Comparison of ENCODE assay signal across 8 mouse cellular contexts in genomic region chr16:30145465-30146207, GRCm38 (mm10).
DNase-seq lines count a peak whose midpoint lies in the region; ATAC-seq and TF ChIP-seq lines count a peak whose summit lies in the region.

No protein-coding gene starts in this region.

- no peak overlapping the region for H3K9ac ChIP-seq in CH12.LX (ENCODE audit: insufficient read depth, low read depth)
- H3K9ac ChIP-seq in MEL (ENCODE audit: control insufficient read depth, low read depth, low read length, poor library complexity, severe bottlenecking), result peak overlapping the region; percentile 82
- H3K9ac ChIP-seq in forebrain, embryonic 14.5 days (ENCODE audit: low read length), result no peak overlapping the region
- H3K9ac ChIP-seq in liver, embryonic 12.5 days, result 0 out of 2 replicates have a peak overlapping the region, but pooled peaks have one; percentile 8

- no peak for TF ChIP-seq RAD21 in CH12.LX (IDR thresholded peaks at IDR 0.05; ENCODE audit: low read depth, low read length)
- no peak for TF ChIP-seq RAD21 in MEL (IDR thresholded peaks at IDR 0.05; ENCODE audit: low read depth, low read length)

- DNase-seq in CH12.LX (ENCODE audit: extremely low read depth), result peak; percentile 71
- DNase-seq in MEL (ENCODE audit: low read depth, low spot score), result peak; percentile 70
- peak; percentile 78 for DNase-seq in forebrain, embryonic 14.5 days (ENCODE audit: low spot score)
- DNase-seq in heart, postnatal 4 days, result peak; percentile 49
- peak; percentile 53 for DNase-seq in thymus, postnatal 0 days (ENCODE audit: low spot score)

- H3K27ac ChIP-seq in CH12.LX (ENCODE audit: insufficient read depth, low read depth) (no peak overlapping the region), MEL (ENCODE audit: control insufficient read depth, low read depth, low read length) (peak overlapping the region; percentile 83)
- H3K27ac ChIP-seq in forebrain, embryonic 14.5 days (ENCODE audit: low read depth, low read length), result no peak overlapping the region
- H3K27ac ChIP-seq in liver, embryonic 12.5 days, result no peak overlapping the region

- peak; percentile 73 for ATAC-seq in forebrain, embryonic 14.5 days
- ATAC-seq in liver, embryonic 12.5 days, result peak; percentile 72; the same call in 1 of the 2 replicates
- peak; percentile 83 for ATAC-seq in neutrophil, adult 5-6 weeks (ENCODE audit: extremely low read depth, insufficient number of reproducible peaks, low FRiP score, poor library complexity, severe bottlenecking)
- ATAC-seq in inflammation-experienced regulatory T-cells, adult 6 months, result no peak

- H3K4me3 ChIP-seq in CH12.LX (replicated peaks in 1 of 3; ENCODE audit: low read depth in 2 of 3, low read length in 2 of 3, poor library complexity in 1 of 3) (no peak overlapping the region), MEL (ENCODE audit: control insufficient read depth in 1 of 2, insufficient read depth in 1 of 2, low read depth in 2 of 2, low read length in 2 of 2) (peak overlapping the region; percentile 42 to 58)
- H3K4me3 ChIP-seq in forebrain, embryonic 14.5 days (ENCODE audit: low read depth, low read length), result peak overlapping the region; percentile 4; the same call in 1 of the 2 replicates
- peak overlapping the region; percentile 27 for H3K4me3 ChIP-seq in liver, embryonic 12.5 days

- peaks cover 0 to 13% of the 10 kb centered on the region in 2 experiments; a peak in 3 of 4 replicates for H3K4me1 ChIP-seq in CH12.LX (ENCODE audit: control insufficient read depth in 1 of 2, insufficient read depth in 2 of 2)
- peaks cover 7 to 15% of the 10 kb centered on the region in 2 experiments for H3K4me1 ChIP-seq in MEL (ENCODE audit: control insufficient read depth in 1 of 2, insufficient read depth in 2 of 2, low read length in 2 of 2)
- H3K4me1 ChIP-seq in forebrain, embryonic 14.5 days (ENCODE audit: control insufficient read depth, insufficient read depth, low read length), result 0 out of 2 replicates have a peak, but pooled peaks cover 2% of the 10 kb centered on the region
- peaks cover 25% of the 10 kb centered on the region for H3K4me1 ChIP-seq in liver, embryonic 12.5 days

- dilution Hi-C loops in CH12.LX (cut with MboI; ENCODE audit: extremely low pct_ligation_motif_present, extremely low pct_unique_long_range_greater_than_20kb, low sequenced_read_pairs), result no loop called here

- H3K36me3 ChIP-seq in CH12.LX (replicated peaks in 1 of 2; ENCODE audit: control insufficient read depth in 1 of 2, insufficient read depth in 1 of 2, low read length in 1 of 2) (no peaks in the 10 kb centered on the region), MEL (ENCODE audit: control insufficient read depth in 1 of 2, insufficient read depth in 2 of 2, low read length in 2 of 2) (peaks cover 0 to 16% of the 10 kb centered on the region in 2 experiments; a peak in 2 of 4 replicates)
- no peaks in the 10 kb centered on the region for H3K36me3 ChIP-seq in forebrain, embryonic 14.5 days (ENCODE audit: control insufficient read depth, insufficient read depth, low read length)
- no peaks in the 10 kb centered on the region for H3K36me3 ChIP-seq in liver, embryonic 12.5 days

- in situ Hi-C loops in CH12.LX (cut with MboI; ENCODE audit: low pct_ligation_motif_present, low pct_unique_long_range_greater_than_20kb, low sequenced_read_pairs), result no loop called here

- H3K27me3 ChIP-seq in CH12.LX (replicated peaks), result peaks cover 23% of the 10 kb centered on the region
- H3K27me3 ChIP-seq in MEL (ENCODE audit: control insufficient read depth in 1 of 2, insufficient read depth in 2 of 2, low read length in 2 of 2), result no peaks in the 10 kb centered on the region
- H3K27me3 ChIP-seq in forebrain, embryonic 14.5 days (replicated peaks; ENCODE audit: control insufficient read depth, insufficient read depth, low read length), result 0 out of 2 replicates have a peak, but pooled peaks cover 6% of the 10 kb centered on the region
- H3K27me3 ChIP-seq in liver, embryonic 12.5 days (replicated peaks), result peaks cover 15% of the 10 kb centered on the region

- peak overlapping the region; percentile 72 for H3K4me2 ChIP-seq in CH12.LX (ENCODE audit: insufficient read depth, low read depth, poor library complexity, severe bottlenecking)
- peak overlapping the region; percentile 41 for H3K4me2 ChIP-seq in forebrain, embryonic 14.5 days (ENCODE audit: low read length)
- H3K4me2 ChIP-seq in liver, embryonic 12.5 days, result peak overlapping the region; percentile 63

- no peak for TF ChIP-seq EP300 in CH12.LX (IDR thresholded peaks at IDR 0.05; ENCODE audit: low read length)
- 0 out of 4 replicates have a peak, but pooled peaks of 1 of the 2 experiments have one; percentile 6 for TF ChIP-seq EP300 in MEL (IDR thresholded peaks at IDR 0.05; ENCODE audit: low read depth in 1 of 2, low read length in 2 of 2)

- TF ChIP-seq CTCF in CH12.LX (conservative IDR thresholded peaks at IDR 0.05 in 1 of 2, IDR thresholded peaks at IDR 0.05 in 1 of 2; ENCODE audit: low read depth in 2 of 2, low read length in 2 of 2) (no peak), MEL (IDR thresholded peaks at IDR 0.05 in 2 of 3, conservative IDR thresholded peaks at IDR 0.05 in 1 of 3; ENCODE audit: control insufficient read depth in 1 of 3, insufficient read depth in 1 of 3, low read depth in 2 of 3, low read length in 3 of 3, poor library complexity in 1 of 3, severe bottlenecking in 1 of 3) (no peak)

- H3K9me3 ChIP-seq in CH12.LX (replicated peaks; ENCODE audit: low read length) (peaks cover 3% of the 10 kb centered on the region), MEL (replicated peaks; ENCODE audit: insufficient read depth, low read length) (no peaks in the 10 kb centered on the region)
- H3K9me3 ChIP-seq in forebrain, embryonic 14.5 days (replicated peaks; ENCODE audit: control insufficient read depth, low read length), result no peaks in the 10 kb centered on the region
- no peaks in the 10 kb centered on the region for H3K9me3 ChIP-seq in liver, embryonic 12.5 days (replicated peaks)

- WGBS in forebrain, embryonic 14.5 days, result 12% methylated on average over 16 of the region's 16 CpGs
- 16% methylated on average over 16 of the region's 16 CpGs for WGBS in liver, embryonic 12.5 days (ENCODE audit: insufficient replicate concordance)

- H3K79me2 ChIP-seq in CH12.LX (replicated peaks; ENCODE audit: control insufficient read depth, extremely low read depth, insufficient read depth, poor library complexity, severe bottlenecking) (no peaks in the 10 kb centered on the region), MEL (ENCODE audit: control insufficient read depth, insufficient read depth, low read length, poor library complexity) (no peaks in the 10 kb centered on the region; the same call in 1 of the 2 replicates)

- no peak for TF ChIP-seq POLR2A in CH12.LX (IDR thresholded peaks at IDR 0.05; ENCODE audit: low read depth, low read length)
- TF ChIP-seq POLR2A in MEL (IDR thresholded peaks at IDR 0.05; ENCODE audit: control insufficient read depth in 1 of 2, insufficient read depth in 1 of 2, low read depth in 1 of 2, low read length in 2 of 2, poor library complexity in 1 of 2), result 0 out of 4 replicates have a peak, but pooled peaks of 1 of the 2 experiments have one; percentile 15

TF ChIP-seq in CH12.LX, 34 proteins besides CTCF, POLR2A, EP300 and RAD21:
- TF ChIP-seq NRF1 (IDR thresholded peaks at IDR 0.05; ENCODE audit: low read depth, low read length), result no peak
- peak; percentile 48; the same call in 1 of the 2 replicates for TF ChIP-seq MAX (IDR thresholded peaks at IDR 0.05; ENCODE audit: low read length)
- TF ChIP-seq MYC (IDR thresholded peaks at IDR 0.05; ENCODE audit: low read depth, low read length), result 0 out of 2 replicates have a peak, but pooled peaks have one; percentile 52
- peak; percentile 63; the same call in 1 of the 2 replicates for TF ChIP-seq ZNF384 (IDR thresholded peaks at IDR 0.05; ENCODE audit: low read depth, low read length)
- TF ChIP-seq MXI1 (IDR thresholded peaks at IDR 0.05; ENCODE audit: low read depth, low read length), result peak; percentile 37; the same call in 1 of the 2 replicates
- no peak for TF ChIP-seq UBTF (IDR thresholded peaks at IDR 0.05; ENCODE audit: low read depth, low read length)
- peak; percentile 83 for TF ChIP-seq BHLHE40 (IDR thresholded peaks at IDR 0.05; ENCODE audit: low read depth, low read length)
- TF ChIP-seq ETS1 (conservative IDR thresholded peaks at IDR 0.05; ENCODE audit: low read depth, low read length), result peak; percentile 7; the same call in 1 of the 2 replicates
- TF ChIP-seq POLR2AphosphoS2 (IDR thresholded peaks at IDR 0.05; ENCODE audit: low read depth, low read length), result no peak
- no peak for TF ChIP-seq JUND (conservative IDR thresholded peaks at IDR 0.05; ENCODE audit: low read depth, low read length)
- 0 out of 2 replicates have a peak, but pooled peaks have one; percentile 34 for TF ChIP-seq TCF12 (IDR thresholded peaks at IDR 0.05; ENCODE audit: low read depth, low read length)
- TF ChIP-seq E2F4 (IDR thresholded peaks at IDR 0.05; ENCODE audit: insufficient replicate concordance, low read depth, low read length), result no peak

TF ChIP-seq in MEL, 35 proteins besides CTCF, POLR2A, EP300 and RAD21:
- TF ChIP-seq MYC (IDR thresholded peaks at IDR 0.05; ENCODE audit: low read depth, low read length), result peak; percentile 74; the same call in 1 of the 2 replicates
- TF ChIP-seq NELFE (IDR thresholded peaks at IDR 0.05; ENCODE audit: low read depth, low read length), result no peak
- peak; percentile 83 for TF ChIP-seq MAX (IDR thresholded peaks at IDR 0.05; ENCODE audit: low read length)
- TF ChIP-seq SIN3A (IDR thresholded peaks at IDR 0.05; ENCODE audit: low read length), result 0 out of 2 replicates have a peak, but pooled peaks have one; percentile 4
- peak; percentile 38; the same call in 1 of the 2 replicates for TF ChIP-seq USF1 (IDR thresholded peaks at IDR 0.05; ENCODE audit: low read depth, low read length)
- TF ChIP-seq TBP (IDR thresholded peaks at IDR 0.05; ENCODE audit: low read depth, low read length), result no peak
- TF ChIP-seq GABPA (IDR thresholded peaks at IDR 0.05; ENCODE audit: low read depth, low read length), result no peak
- no peak for TF ChIP-seq KAT2A (conservative IDR thresholded peaks at IDR 0.05; ENCODE audit: low read depth, low read length)
- TF ChIP-seq ZNF384 (IDR thresholded peaks at IDR 0.05; ENCODE audit: low read depth, low read length), result peak; percentile 60
- peak; percentile 74 for TF ChIP-seq MXI1 (IDR thresholded peaks at IDR 0.05; ENCODE audit: low read depth, low read length)
- no peak for TF ChIP-seq USF2 (IDR thresholded peaks at IDR 0.05; ENCODE audit: borderline replicate concordance in 1 of 2, insufficient read depth in 1 of 2, low read depth in 1 of 2, low read length in 2 of 2)
- TF ChIP-seq BHLHE40 (IDR thresholded peaks at IDR 0.05; ENCODE audit: borderline replicate concordance, low read depth, low read length), result peak; percentile 25; the same call in 1 of the 2 replicates

Comparison
In these comparisons a context has a peak if more than half of its experiments do, and no peak if none do; other contexts are left out.
1. H3K4me3 ChIP-seq: peak in MEL (2 of 2), forebrain, embryonic 14.5 days (single experiment) and liver, embryonic 12.5 days (single experiment); none in CH12.LX (0 of 3).
2. H3K9ac ChIP-seq: peak in MEL (single experiment) and liver, embryonic 12.5 days (single experiment); none in CH12.LX (single experiment) and forebrain, embryonic 14.5 days (single experiment).
3. Of the 35 proteins assayed by ChIP-seq in both MEL and CH12.LX: peak only in MEL: SIN3A and USF1; only in CH12.LX: ETS1 and TCF12; in both: BHLHE40, MAX, MXI1, MYC and ZNF384; in neither: 24; mixed calls (peak in some experiments, not most) for 2.
4. Peak in every context shown above with its lines, with median percentiles within 50 percentile points of each other: DNase-seq and H3K4me2 ChIP-seq.